Mouse (Mus musculus) heart, adult 11 months (tissue): ENCODE measurements at regions not wholly inside any gene's neighbourhood (a gene's known extent, or its start where the extent isn't known, plus 50 kb on each side); places are given as distances from the start of the nearest gene placed in this dataset.
A peak's percentile ranks its signal among the peaks of the same experiment; 100 is the strongest.

Experiments used
- DNase-seq: peaks from one replicate; pipeline ENCODE4 v3.0.0; 2022

DNA sequence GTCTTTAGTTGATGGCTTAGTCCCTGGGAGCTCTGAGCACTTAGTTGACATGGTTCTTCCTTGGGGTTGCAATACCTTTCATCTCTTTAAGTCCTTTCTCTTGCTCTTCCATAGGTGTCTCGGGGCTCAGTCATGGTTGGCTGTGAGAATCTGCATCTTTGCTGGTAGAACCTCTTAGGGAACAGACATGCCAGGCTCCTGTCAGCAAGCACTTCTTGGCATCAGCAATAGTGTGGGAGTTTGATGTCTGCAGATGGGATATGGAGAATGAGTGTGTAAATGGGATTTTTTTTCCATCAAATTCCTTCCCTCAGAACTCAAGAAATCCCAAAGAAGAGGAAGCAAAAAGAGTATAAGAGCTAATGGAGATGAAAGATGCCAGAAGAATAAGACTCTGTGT is 1975.9 kb upstream of the Gm12353 start:
- DNase-seq = no peak

DNA sequence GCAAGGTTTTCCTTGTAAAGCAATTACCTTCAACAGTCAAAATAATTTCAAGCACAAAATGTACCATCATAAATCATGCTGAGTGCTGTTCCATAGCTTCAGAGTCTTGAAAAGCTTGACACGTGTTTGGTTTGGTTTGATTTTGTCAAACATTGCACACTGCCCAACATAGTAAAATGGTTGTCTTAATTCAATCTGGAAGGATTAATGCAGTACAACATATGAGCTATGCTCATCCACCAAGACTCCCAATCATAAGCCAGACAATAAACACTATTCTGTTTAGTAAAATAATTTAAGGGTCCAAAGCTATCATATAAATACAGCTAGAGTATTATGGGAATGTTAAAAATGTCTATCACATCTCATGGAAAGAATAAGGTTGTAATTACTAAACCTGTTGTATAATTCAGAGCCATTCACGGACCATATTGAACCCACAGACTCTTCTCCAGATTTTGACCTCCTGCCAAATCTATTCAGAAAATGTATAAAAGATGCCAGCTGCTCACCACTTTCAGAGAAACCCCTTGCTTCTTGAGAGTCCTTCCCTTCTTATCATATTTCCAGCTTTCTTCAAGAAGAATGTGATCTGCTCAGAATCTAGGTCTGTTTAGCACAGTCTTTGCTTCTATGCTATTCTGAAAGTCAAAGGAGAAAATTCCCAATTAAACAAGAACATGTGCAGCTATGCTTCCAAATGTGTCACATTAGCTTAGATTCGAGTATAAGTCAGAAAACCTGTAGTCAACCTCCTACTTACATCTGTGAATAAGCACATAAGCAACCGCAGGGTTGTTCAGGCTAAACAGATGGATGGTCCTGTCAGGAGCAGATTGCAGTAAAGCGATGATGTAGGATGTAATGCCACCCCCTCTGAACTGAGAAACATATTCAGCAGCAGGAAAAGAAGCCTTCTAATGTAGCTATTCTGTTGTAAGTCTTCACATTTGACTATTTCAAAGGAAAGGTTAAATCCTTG is 1969.4 kb upstream of the Gm12353 start:
- DNase-seq = no peak

DNA sequence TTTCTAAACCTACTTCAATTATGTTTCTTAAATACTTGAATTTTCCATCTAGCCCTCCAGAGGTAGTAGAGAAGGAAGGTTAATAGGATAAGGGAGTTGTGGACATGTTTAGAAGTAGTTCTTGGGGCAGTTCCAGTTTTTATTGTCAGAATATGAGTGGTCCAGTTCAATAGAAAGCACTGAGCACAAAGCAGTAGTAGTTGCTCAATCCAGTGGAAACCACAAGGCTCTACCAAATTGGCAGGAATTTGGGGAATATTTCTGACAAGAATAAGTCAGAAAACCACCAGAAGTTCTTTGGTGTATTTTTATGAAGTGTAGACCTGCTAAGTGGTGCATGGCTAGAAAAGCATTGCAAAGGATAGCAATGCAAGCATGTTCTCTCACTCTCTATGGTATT is 1958.5 kb upstream of the Gm12353 start:
- DNase-seq = no peak

DNA sequence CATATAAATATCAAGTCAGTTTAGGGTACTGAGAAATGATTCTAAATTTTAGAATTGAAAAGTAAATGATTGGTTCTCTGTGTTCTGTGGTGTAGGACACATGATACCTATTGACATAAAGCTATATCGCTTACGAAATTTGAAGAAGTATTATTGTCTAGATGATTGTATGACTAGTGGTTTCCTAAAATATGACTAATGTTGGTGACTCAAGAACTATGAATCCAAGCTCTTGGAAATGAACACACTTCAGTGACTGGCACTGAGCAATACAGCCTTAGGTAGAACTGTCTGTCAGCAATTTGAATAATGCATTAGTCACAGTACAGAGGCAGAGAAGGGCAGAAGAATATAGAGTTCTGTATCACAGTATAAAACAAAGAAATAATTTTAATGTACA is 1955.9 kb upstream of the Gm12353 start:
- DNase-seq = no peak

DNA sequence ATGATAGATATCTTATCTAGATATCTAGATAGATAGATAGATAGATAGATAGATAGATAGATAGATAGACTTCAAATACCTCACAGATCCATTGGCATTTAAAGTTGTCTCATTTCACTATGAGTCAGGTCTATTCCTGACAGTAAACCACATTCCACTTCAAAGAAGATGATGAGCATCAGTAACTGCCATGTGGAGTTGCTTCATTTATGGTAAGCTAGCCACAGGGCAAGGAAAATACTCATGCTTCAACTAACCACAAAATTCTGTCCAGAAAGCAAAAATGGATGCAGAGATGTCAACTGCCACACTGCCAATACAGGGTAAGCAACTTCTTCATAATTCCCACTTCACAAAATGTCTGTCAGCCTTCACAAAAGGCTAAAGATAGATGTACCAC is 1951.7 kb upstream of the Gm12353 start:
- DNase-seq = no peak

DNA sequence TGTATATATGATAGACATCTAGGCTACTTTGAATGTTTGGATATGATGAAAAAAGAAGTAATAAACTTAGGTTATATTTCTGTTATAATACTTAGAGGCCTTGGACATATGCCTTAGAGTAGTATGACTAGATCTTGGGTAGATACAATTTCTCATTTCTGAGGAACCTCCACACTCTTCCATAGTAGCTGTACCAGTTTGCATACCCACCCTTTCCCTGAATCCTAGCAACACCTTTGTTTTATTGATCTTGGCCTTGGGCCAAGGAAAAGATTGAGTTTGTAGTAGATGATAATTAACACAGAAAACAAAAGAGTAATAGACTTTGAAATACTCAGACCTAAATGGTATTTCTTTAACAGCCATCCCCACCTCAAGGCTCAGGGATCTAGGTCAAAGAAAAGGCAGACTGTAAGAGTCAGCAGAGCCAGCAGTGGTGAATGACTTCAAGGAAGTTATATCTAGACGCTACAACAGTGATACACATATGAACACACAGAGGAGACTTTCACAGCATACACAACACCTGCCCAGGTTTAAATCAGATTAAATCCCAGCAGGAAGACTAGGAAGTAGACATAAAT is 1937.9 kb upstream of the Gm12353 start:
- peak; percentile 18 for DNase-seq
